Mouse (Mus musculus) hindbrain, postnatal 0 days (tissue): ENCODE measurements around the gene Fiz1. TPM values are rescaled to one million over a fixed set of nuclear protein-coding genes. Genes with fewer than 3 reads are reported as not detected.
"Not testable (repeated sequence)": the region's sequence is repeated elsewhere in the genome, so short reads cannot be mapped to it uniquely, and the experiment has no call there.

ENCODE experiments used
- ATAC-seq: fragments of 200-750 bp; cut with Nextera tagmentation; 2 replicates; pipeline ENCODE4 v1.8.0; 2017; ENCODE audit warnings: mild to moderate bottlenecking, moderate TSS enrichment, moderate library complexity
- DNase-seq: peaks from one replicate; pipeline ENCODE4 v3.0.0-alpha.2; 2015; ENCODE audit warnings: low spot score
- H3K27ac ChIP-seq: fragments of 300-500 bp; sonication (generic); 2 replicates; pipeline ENCODE4 v1.5.1; 2014; ENCODE audit warnings: mild to moderate bottlenecking
- H3K27me3 ChIP-seq: fragments of 300-500 bp; sonication (generic); 2 replicates; pipeline ENCODE4 v1.6.1; 2014; ENCODE audit warnings: low read length, mixed read lengths; ENCODE audit not compliant: insufficient read depth
- H3K36me3 ChIP-seq: fragments of 300-500 bp; sonication (generic); 2 replicates; pipeline ENCODE4 v1.6.1; 2014; ENCODE audit warnings: low read length, mixed read lengths; ENCODE audit not compliant: insufficient read depth
- H3K4me1 ChIP-seq: fragments of 300-500 bp; sonication (generic); 2 replicates; pipeline ENCODE4 v1.6.1; 2014; ENCODE audit warnings: antibody characterized with exemption, low read length, mixed read lengths; ENCODE audit not compliant: insufficient read depth
- H3K4me2 ChIP-seq: fragments of 300-500 bp; sonication (generic); 2 replicates; pipeline ENCODE4 v1.6.1; 2014; ENCODE audit warnings: low read depth, mild to moderate bottlenecking, low read length, moderate library complexity, mixed read lengths
- H3K4me3 ChIP-seq: fragments of 300-500 bp; sonication (generic); 2 replicates; pipeline ENCODE4 v1.5.1; 2014; ENCODE audit warnings: low read length
- H3K9ac ChIP-seq: fragments of 300-500 bp; sonication (generic); replicated peaks from 2 replicates; pipeline ENCODE4 v1.6.1; 2014; ENCODE audit warnings: mild to moderate bottlenecking, low read length, moderate library complexity, mixed read lengths
- H3K9me3 ChIP-seq: fragments of 300-500 bp; sonication (generic); 2 replicates; pipeline ENCODE4 v1.6.1; 2016; ENCODE audit warnings: low read length, mixed read lengths
- CTCF ChIP-seq: IDR thresholded peaks from 2 replicates; pipeline ENCODE4 v1.5.1; 2016; ENCODE audit warnings: antibody characterized with exemption, control low read depth, low read depth
- WGBS: fragments of 180-500 bp; shearing (Covaris S2); extraction: QIAGEN DNeasy Blood & Tissue Kit; methylation state at CpG from one replicate; pipeline ENCODE4 v1.1.7; 2014; 5-methylcytosine and 5-hydroxymethylcytosine counted together
- polyA plus RNA-seq: library from polyadenylated mRNA; unstranded; fragments of >200 nt; fragmentation: Nextera tagmentation; extraction: Ambion mirVana; gene quantifications from 2 replicates; pipeline ENCODE4 v1.2.1, GENCODE M21; 2015
- total RNA-seq: library from RNA; depleted of rRNA; stranded (reverse); fragments of >200 nt; gene quantifications from 2 replicates; pipeline ENCODE4 v1.2.3, GENCODE M21; 2014

Gene Fiz1
- total and polyA plus RNA-seq, 2 experiments from 2014 or later, result 29.1 to 44.0 TPM

DNA sequence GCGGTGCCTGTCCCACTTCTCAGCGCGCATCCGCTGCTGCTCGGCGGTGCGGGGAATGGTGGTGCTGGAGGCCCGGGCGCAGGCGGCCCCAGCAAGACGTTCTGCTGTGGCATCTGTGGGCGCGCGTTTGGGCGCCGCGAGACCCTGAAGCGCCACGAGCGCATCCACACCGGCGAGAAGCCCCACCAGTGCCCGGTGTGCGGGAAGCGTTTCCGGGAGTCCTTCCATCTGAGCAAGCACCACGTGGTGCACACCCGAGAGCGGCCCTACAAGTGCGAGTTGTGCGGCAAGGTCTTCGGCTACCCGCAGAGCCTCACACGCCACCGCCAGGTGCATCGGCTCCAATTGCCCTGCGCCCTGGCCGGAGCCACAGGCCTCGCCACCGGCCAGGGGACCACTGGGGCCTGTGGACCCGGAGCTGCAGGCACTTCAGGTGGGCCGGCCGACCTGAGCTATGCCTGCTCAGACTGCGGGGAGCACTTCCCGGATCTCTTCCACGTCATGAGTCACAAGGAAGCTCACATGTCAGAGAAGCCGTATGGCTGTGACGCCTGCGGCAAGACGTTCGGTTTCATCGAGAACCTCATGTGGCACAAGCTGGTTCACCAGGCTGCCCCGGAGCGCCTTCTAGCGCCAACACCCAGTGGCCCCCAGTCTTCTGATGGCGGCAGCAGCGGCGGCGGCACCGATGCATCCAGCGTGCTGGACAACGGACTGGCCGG lies 16.2 kb upstream of the Fiz1 start:
- no peak overlapping the region for H3K27ac ChIP-seq
- H3K4me3 ChIP-seq, result no peak overlapping the region
- ATAC-seq, result no peak
- peaks cover 43% of the 10 kb centered on the region for H3K36me3 ChIP-seq
- H3K4me2 ChIP-seq, result no peak overlapping the region
- DNase-seq, result no peak
- no peaks in the 10 kb centered on the region for H3K4me1 ChIP-seq
- 0 out of 2 replicates have a peak, but pooled peaks cover 5% of the 10 kb centered on the region for H3K9me3 ChIP-seq
- WGBS, result 86% methylated on average over 63 of the region's 63 CpGs
- no peak overlapping the region for H3K9ac ChIP-seq
- no peaks in the 10 kb centered on the region for H3K27me3 ChIP-seq
- no peak for TF ChIP-seq CTCF

DNA sequence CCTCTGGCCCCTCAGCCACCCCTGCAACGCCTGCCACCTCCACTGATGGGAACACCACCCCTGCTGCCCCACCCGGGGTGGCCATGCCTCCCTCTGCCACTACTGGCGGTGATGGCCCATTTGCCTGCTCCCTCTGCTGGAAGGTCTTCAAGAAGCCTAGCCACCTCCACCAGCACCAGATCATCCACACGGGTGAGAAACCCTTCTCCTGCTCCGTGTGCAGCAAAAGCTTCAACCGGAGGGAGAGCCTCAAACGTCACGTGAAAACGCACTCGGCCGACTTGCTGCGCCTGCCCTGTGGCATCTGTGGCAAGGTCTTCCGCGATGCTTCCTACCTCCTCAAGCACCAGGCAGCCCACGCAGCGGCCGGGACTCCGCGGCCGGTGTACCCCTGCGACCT lies 15.4 kb upstream of the Fiz1 start:
- DNase-seq (no peak), ATAC-seq (no peak)
- 0 out of 2 replicates have a peak, but pooled peaks cover 5% of the 10 kb centered on the region for H3K9me3 ChIP-seq
- no peaks in the 10 kb centered on the region for H3K27me3 ChIP-seq
- H3K4me2 ChIP-seq, result no peak overlapping the region
- no peaks in the 10 kb centered on the region for H3K4me1 ChIP-seq
- TF ChIP-seq CTCF, result no peak; the same call in 1 of the 2 replicates
- 92% methylated on average over 21 of the region's 21 CpGs for WGBS
- no peak overlapping the region for H3K9ac ChIP-seq
- H3K27ac ChIP-seq, result no peak overlapping the region
- peaks cover 41% of the 10 kb centered on the region for H3K36me3 ChIP-seq
- H3K4me3 ChIP-seq, result no peak overlapping the region

DNA sequence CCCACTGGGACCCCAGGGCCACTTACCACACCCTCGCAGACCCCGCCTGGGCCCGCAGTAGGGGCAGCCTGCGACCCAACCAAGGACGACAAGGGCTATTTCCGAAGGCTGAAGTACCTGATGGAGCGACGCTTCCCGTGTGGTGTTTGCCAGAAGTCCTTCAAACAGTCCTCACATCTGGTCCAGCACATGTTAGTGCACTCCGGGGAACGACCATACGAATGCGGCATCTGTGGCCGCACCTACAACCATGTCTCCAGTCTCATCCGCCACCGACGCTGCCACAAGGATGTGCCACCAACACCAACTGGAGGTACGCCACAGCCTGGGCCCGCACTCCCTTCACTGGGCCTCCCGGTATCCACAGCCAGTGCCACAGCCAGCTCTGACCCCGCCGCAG lies 15.0 kb upstream of the Fiz1 start:
- 0 out of 2 replicates have a peak, but pooled peaks cover 5% of the 10 kb centered on the region for H3K9me3 ChIP-seq
- H3K36me3 ChIP-seq, result peaks cover 41% of the 10 kb centered on the region
- no peaks in the 10 kb centered on the region for H3K4me1 ChIP-seq
- WGBS, result 95% methylated on average over 22 of the region's 22 CpGs
- no peak for TF ChIP-seq CTCF
- no peak for DNase-seq
- no peak for ATAC-seq
- no peak overlapping the region for H3K4me3 ChIP-seq
- no peak overlapping the region for H3K9ac ChIP-seq
- no peaks in the 10 kb centered on the region for H3K27me3 ChIP-seq
- H3K27ac ChIP-seq, result no peak overlapping the region
- H3K4me2 ChIP-seq, result no peak overlapping the region

DNA sequence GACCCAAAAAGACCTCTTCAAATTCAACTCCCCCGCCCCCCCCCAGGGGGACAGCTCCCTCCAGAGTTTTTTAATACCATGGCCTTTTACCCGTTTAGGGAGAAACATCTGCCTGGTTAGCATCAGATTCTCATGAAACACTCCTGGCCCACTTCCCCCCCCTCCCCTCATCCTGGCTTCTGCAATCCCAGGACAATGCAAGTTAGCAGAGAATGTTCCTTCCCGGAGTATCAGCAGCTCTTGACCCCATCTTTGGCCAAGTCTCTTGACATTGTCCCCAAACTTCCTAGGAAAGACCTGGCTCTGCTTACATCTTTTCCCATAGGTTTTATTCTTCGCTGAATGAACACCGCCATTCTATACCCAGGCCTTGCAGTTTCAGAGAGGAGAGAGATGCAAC lies 6.7 kb upstream of the Fiz1 start:
- peaks cover 7% of the 10 kb centered on the region for H3K4me1 ChIP-seq
- ATAC-seq, result no peak
- DNase-seq, result no peak

DNA sequence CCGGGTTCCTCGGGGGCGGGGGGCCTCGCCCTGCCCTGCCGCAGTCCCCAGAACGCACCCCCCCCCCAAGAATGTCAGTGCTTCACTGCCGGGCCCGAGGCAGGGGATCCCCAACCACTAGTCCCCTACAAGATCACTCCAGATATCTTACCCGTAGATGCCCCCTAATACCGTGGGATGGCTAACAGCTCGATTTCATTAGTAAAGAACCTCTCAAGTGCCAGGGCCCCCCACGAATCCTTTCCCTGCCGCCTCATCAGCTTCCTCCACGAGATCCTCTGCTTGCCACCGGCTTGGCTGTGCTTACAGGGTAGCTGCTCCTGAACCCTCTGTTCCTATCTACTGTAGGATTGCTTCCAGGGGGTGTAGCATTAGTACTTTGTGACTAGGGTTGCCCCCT lies 6.2 kb upstream of the Fiz1 start:
- H3K4me3 ChIP-seq, result peak overlapping the region; percentile 60
- peaks cover 11% of the 10 kb centered on the region; the same call in 1 of the 2 replicates for H3K36me3 ChIP-seq
- peak overlapping the region; percentile 96 for H3K9ac ChIP-seq
- H3K4me2 ChIP-seq, result peak overlapping the region; percentile 86
- no peaks in the 10 kb centered on the region for H3K9me3 ChIP-seq
- ATAC-seq (0 out of 2 replicates have a peak, but pooled peaks have one; percentile 1), DNase-seq (peak; percentile 20)
- no peaks in the 10 kb centered on the region for H3K27me3 ChIP-seq
- H3K27ac ChIP-seq, result peak overlapping the region; percentile 93
- peaks cover 7% of the 10 kb centered on the region for H3K4me1 ChIP-seq
- no peak for TF ChIP-seq CTCF
- 1% methylated on average over 14 of the region's 15 CpGs for WGBS

More for the DNA sequence above, 6.7 kb upstream of the Fiz1 start:
- peak overlapping the region; percentile 86 for H3K4me2 ChIP-seq
- no peaks in the 10 kb centered on the region for H3K9me3 ChIP-seq
- no peaks in the 10 kb centered on the region for H3K27me3 ChIP-seq
- peaks cover 11% of the 10 kb centered on the region; the same call in 1 of the 2 replicates for H3K36me3 ChIP-seq
- H3K27ac ChIP-seq, result peak overlapping the region; percentile 93; the same call in 1 of the 2 replicates
- no peak for TF ChIP-seq CTCF
- peak overlapping the region; percentile 60 for H3K4me3 ChIP-seq
- 48% methylated on average over 5 of the region's 5 CpGs for WGBS
- H3K9ac ChIP-seq, result peak overlapping the region; percentile 96

DNA sequence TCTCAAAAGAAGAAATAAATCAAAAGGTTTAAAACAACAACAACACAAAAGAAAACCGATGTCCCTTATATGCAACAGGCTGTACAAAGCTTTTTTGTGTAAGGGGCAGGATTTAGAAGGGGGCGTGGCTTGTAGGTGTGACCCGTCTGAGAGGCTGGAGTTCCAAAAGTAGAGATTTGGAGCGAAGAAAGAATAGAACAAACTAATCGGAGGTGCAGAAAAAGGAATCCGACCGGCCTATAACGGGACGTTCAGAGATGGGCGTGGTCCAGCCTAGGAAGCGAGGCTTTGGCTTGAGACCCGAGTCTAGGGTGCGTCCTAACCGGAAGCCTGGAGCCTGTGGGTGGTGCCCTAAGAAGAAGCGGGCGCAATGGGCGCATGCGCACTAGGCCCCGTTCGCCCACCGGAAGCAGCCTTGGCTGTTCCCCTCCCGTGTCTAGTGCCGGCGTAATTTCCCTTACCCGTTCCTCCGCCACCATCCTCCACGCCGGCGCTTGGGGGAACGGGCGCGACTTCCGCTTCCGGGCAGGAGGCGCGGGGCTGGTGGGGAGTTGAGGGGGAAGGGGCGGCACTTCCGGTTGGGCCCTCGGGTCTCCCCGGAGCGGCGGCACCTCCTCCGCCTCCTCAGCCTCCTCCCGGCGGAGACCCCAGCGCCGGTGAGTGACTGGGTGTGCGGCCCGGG lies 5.6 kb upstream of the Fiz1 start, which contains the start of the genes Zfp865 and Ccdc106:
Gene Zfp865 (plus strand): TSS at position 377 of the 682 bp plus-strand sequence.
Gene Ccdc106 (plus strand): TSS at position 554 of the 682 bp plus-strand sequence.
- no peaks in the 10 kb centered on the region for H3K9me3 ChIP-seq
- under 1% methylated on average over 49 of the region's 49 CpGs for WGBS
- ATAC-seq (peak; percentile 90), DNase-seq (peak; percentile 99)
- peak within 1 kb of the TSS; percentile 60 for H3K4me3 ChIP-seq
- H3K27ac ChIP-seq, result peak within 1 kb of the TSS; percentile 93
- peaks cover 11% of the 10 kb centered on the region; the same call in 1 of the 2 replicates for H3K36me3 ChIP-seq
- no peaks in the 10 kb centered on the region for H3K27me3 ChIP-seq
- H3K9ac ChIP-seq, result peak within 1 kb of the TSS; percentile 96
- TF ChIP-seq CTCF, result no peak
- peak within 1 kb of the TSS; percentile 86 for H3K4me2 ChIP-seq
- peaks cover 7% of the 10 kb centered on the region for H3K4me1 ChIP-seq

DNA sequence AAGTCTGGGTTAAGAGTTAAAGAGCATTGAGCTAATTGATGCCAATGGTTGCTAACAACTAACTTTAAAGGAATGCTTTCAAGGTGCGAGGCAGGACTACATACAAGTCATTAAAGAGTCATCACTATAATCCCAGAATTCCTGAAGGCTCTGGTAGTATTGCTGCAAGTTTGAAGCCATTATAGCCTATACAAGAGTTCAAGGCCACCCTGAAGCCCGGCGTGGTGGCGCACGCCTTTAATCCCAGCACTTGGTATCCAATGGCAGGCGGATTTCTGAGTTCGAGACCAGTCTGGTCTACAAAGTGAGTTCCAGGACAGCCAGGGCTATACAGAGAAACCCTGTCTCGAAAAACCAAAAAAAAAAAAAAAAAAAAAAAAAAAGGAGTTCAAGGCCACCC lies 5.1 kb upstream of the Fiz1 start:
- DNase-seq, H3K27me3 ChIP-seq, H3K9ac ChIP-seq, H3K4me1 ChIP-seq, ATAC-seq, H3K9me3 ChIP-seq: not testable (repeated sequence)
- H3K4me3 ChIP-seq, result peak overlapping the region; percentile 60
- H3K27ac ChIP-seq, result peak overlapping the region; percentile 93; the same call in 1 of the 2 replicates
- peaks cover 11% of the 10 kb centered on the region; the same call in 1 of the 2 replicates for H3K36me3 ChIP-seq
- peak overlapping the region; percentile 86 for H3K4me2 ChIP-seq
- WGBS, result 36% methylated on average over 8 of the region's 8 CpGs
